Mouse (Mus musculus) CH12.LX (cell line): ENCODE measurements at regions not wholly inside any gene's neighbourhood (a gene's known extent, or its start where the extent isn't known, plus 50 kb on each side); places are given as distances from the start of the nearest gene placed in this dataset.

Experiments used
- DNase-seq: peaks from one replicate; pipeline ENCODE4 v3.0.0-alpha.2; 2013; ENCODE audit errors: extremely low read depth
- H3K27ac ChIP-seq: 2 replicates; pipeline ENCODE4 v1.5.1; 2012; ENCODE audit warnings: low read depth, mild to moderate bottlenecking, control low read depth, moderate library complexity; ENCODE audit not compliant: insufficient read depth
- H3K27me3 ChIP-seq: replicated peaks from 2 replicates; pipeline ENCODE3; 2012; ENCODE audit warnings: inconsistent platforms
- H3K36me3 ChIP-seq, 2 experiments: replicated peaks in 1 of 2; 2 replicates each; pipeline versions ENCODE3 to v1.6.1; 2012; ENCODE audit warnings: inconsistent platforms in 1 of 2, low read length in 1 of 2, mild to moderate bottlenecking in 1 of 2, mixed read lengths in 1 of 2, moderate library complexity in 1 of 2; ENCODE audit not compliant: control insufficient read depth in 1 of 2, insufficient read depth in 1 of 2
- H3K4me1 ChIP-seq, 2 experiments: 2 replicates each; pipeline ENCODE4 v1.6.1; 2012; ENCODE audit warnings: inconsistent platforms in 1 of 2, moderate library complexity in 1 of 2; ENCODE audit not compliant: insufficient read depth in 2 of 2, control insufficient read depth in 1 of 2
- H3K4me2 ChIP-seq: 2 replicates; pipeline ENCODE4 v1.6.1; 2012; ENCODE audit warnings: low read depth, mild to moderate bottlenecking, control low read depth; ENCODE audit not compliant: poor library complexity, insufficient read depth, severe bottlenecking
- H3K4me3 ChIP-seq, 3 experiments: fragments of 150-350 bp in 1 of 3; sonication (generic) in 1 of 3; replicated peaks in 1 of 3; 2 replicates each; pipeline versions ENCODE3 to v1.5.1; 2011 to 2012; ENCODE audit warnings: low read depth in 2 of 3, low read length in 2 of 3, mild to moderate bottlenecking in 2 of 3, moderate library complexity in 2 of 3, control low read depth in 1 of 3, improper control_type of control experiment in 1 of 3, inconsistent platforms in 1 of 3, mixed read lengths in 1 of 3; ENCODE audit not compliant: poor library complexity in 1 of 3
- H3K79me2 ChIP-seq: replicated peaks from 2 replicates; pipeline ENCODE4 v1.6.1; 2012; ENCODE audit warnings: mild to moderate bottlenecking, moderate library complexity; ENCODE audit not compliant: control insufficient read depth, poor library complexity, insufficient read depth, severe bottlenecking; ENCODE audit errors: extremely low read depth
- H3K9ac ChIP-seq: 2 replicates; pipeline ENCODE4 v1.6.1; 2012; ENCODE audit warnings: low read depth, mild to moderate bottlenecking, control low read depth, moderate library complexity; ENCODE audit not compliant: insufficient read depth
- H3K9me3 ChIP-seq: replicated peaks from 2 replicates; pipeline ENCODE3; 2012; ENCODE audit warnings: low read length, inconsistent platforms, mixed read lengths
- CHD1 ChIP-seq: IDR thresholded peaks from 2 replicates; pipeline ENCODE4 v1.6.1; 2012; ENCODE audit warnings: low read depth, low read length, improper control_type of control experiment, inconsistent platforms
- CHD2 ChIP-seq: IDR thresholded peaks from 2 replicates; pipeline ENCODE4 v1.6.1; 2011; ENCODE audit warnings: low read length, improper control_type of control experiment
- CTCF ChIP-seq, 2 experiments: IDR thresholded peaks in 1 of 2; conservative IDR thresholded peaks in 1 of 2; 2 replicates each; pipeline ENCODE4 v1.5.1; 2011 to 2012; ENCODE audit warnings: low read depth in 2 of 2, low read length in 2 of 2, improper control_type of control experiment in 1 of 2, inconsistent platforms in 1 of 2, mild to moderate bottlenecking in 1 of 2, moderate library complexity in 1 of 2
- ELF1 ChIP-seq: IDR thresholded peaks from 2 replicates; pipeline ENCODE4 v1.6.1; 2014; ENCODE audit warnings: low read depth, mild to moderate bottlenecking, inconsistent platforms, low read length, improper control_type of control experiment
- EP300 ChIP-seq: IDR thresholded peaks from 2 replicates; pipeline ENCODE4 v1.6.1; 2011; ENCODE audit warnings: low read length, improper control_type of control experiment
- JUN ChIP-seq: IDR thresholded peaks from 2 replicates; pipeline ENCODE4 v1.6.1; 2011; ENCODE audit warnings: low read depth, mild to moderate bottlenecking, low read length, improper control_type of control experiment, moderate library complexity; ENCODE audit not compliant: insufficient read depth
- JUND ChIP-seq: conservative IDR thresholded peaks from 2 replicates; pipeline ENCODE4 v1.6.1; 2011; ENCODE audit warnings: low read depth, low read length, improper control_type of control experiment
- MAFK ChIP-seq: IDR thresholded peaks from 2 replicates; pipeline ENCODE4 v1.6.1; 2011; ENCODE audit warnings: low read length, improper control_type of control experiment; ENCODE audit not compliant: insufficient replicate concordance
- MAX ChIP-seq: IDR thresholded peaks from 2 replicates; pipeline ENCODE4 v1.6.1; 2011; ENCODE audit warnings: low read length, improper control_type of control experiment
- MAZ ChIP-seq: IDR thresholded peaks from 2 replicates; pipeline ENCODE4 v1.6.1; 2012; ENCODE audit warnings: low read depth, mild to moderate bottlenecking, inconsistent platforms, low read length, improper control_type of control experiment, moderate library complexity
- MEF2A ChIP-seq: IDR thresholded peaks from 2 replicates; pipeline ENCODE4 v1.6.1; 2014; ENCODE audit warnings: low read depth, mild to moderate bottlenecking, inconsistent platforms, low read length, improper control_type of control experiment, borderline replicate concordance
- NRF1 ChIP-seq: IDR thresholded peaks from 2 replicates; pipeline ENCODE4 v1.6.1; 2014; ENCODE audit warnings: low read depth, mild to moderate bottlenecking, inconsistent platforms, low read length, improper control_type of control experiment, moderate library complexity
- RAD21 ChIP-seq: IDR thresholded peaks from 2 replicates; pipeline ENCODE4 v1.6.1; 2011; ENCODE audit warnings: low read depth, mild to moderate bottlenecking, low read length, improper control_type of control experiment, moderate library complexity
- RCOR1 ChIP-seq: conservative IDR thresholded peaks from 2 replicates; pipeline ENCODE4 v1.6.1; 2012; ENCODE audit warnings: low read depth, mild to moderate bottlenecking, inconsistent platforms, low read length, improper control_type of control experiment
- SMC3 ChIP-seq: IDR thresholded peaks from 2 replicates; pipeline ENCODE4 v1.6.1; 2011; ENCODE audit warnings: low read depth, low read length, improper control_type of control experiment
- TBP ChIP-seq: conservative IDR thresholded peaks from 2 replicates; pipeline ENCODE4 v1.6.1; 2011; ENCODE audit warnings: low read depth, low read length, improper control_type of control experiment
- UBTF ChIP-seq: IDR thresholded peaks from 2 replicates; pipeline ENCODE4 v1.6.1; 2012; ENCODE audit warnings: low read depth, mild to moderate bottlenecking, inconsistent platforms, low read length, improper control_type of control experiment, moderate library complexity
- USF1 ChIP-seq: IDR thresholded peaks from 2 replicates; pipeline ENCODE4 v1.6.1; 2014; ENCODE audit warnings: low read depth, mild to moderate bottlenecking, inconsistent platforms, low read length, improper control_type of control experiment
- USF2 ChIP-seq: conservative IDR thresholded peaks from 2 replicates; pipeline ENCODE4 v1.6.1; 2011; ENCODE audit warnings: low read depth, low read length, improper control_type of control experiment
- ZMIZ1 ChIP-seq: IDR thresholded peaks from 2 replicates; pipeline ENCODE4 v1.6.1; 2012; ENCODE audit warnings: low read depth, mild to moderate bottlenecking, inconsistent platforms, low read length, improper control_type of control experiment
- ZNF384 ChIP-seq: IDR thresholded peaks from 2 replicates; pipeline ENCODE4 v1.6.1; 2012; ENCODE audit warnings: low read depth, low read length, improper control_type of control experiment, inconsistent platforms
- dilution Hi-C: fragments of 300-500 bp; cut with MboI; formaldehyde crosslinking; loops from 2 replicates; pipeline ENCODE4 v1.14.3; 2020; ENCODE audit warnings: low sequenced_read_pairs; ENCODE audit not compliant: extremely low pct_unique_long_range_greater_than_20kb, extremely low pct_ligation_motif_present
- in situ Hi-C: fragments of 300-500 bp; cut with MboI; formaldehyde crosslinking; loops from 3 replicates; pipeline ENCODE4 v1.14.3; 2019; ENCODE audit warnings: low sequenced_read_pairs, low pct_ligation_motif_present, low pct_unique_long_range_greater_than_20kb, mixed read lengths

DNA sequence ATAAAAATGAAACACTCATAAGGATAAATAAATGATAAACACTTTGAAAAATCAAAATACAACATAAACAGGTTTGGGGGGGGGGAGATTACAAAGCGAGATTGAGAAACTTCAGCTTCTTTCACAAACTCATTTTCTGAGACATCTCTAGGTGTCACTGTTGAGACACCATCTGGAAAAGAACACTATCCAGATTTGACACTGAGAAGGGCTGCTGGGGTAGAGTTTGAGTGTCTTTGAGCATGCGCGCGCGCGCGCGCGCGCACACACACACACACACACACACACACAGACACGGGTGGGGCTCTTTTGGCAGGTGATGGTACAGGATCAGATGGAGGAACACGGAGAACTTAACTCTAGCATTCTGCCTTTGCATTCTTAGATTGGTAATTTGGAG, 230.7 kb upstream of the Ddx18 start:
- DNase-seq = no peak
- Histone ChIP-seq H3K27me3 (no peaks in the 10 kb centered on the region), H3K4me3 (no peak overlapping the region), H3K36me3 (no peaks in the 10 kb centered on the region), H3K4me2 (no peak overlapping the region), H3K79me2 (no peaks in the 10 kb centered on the region), H3K4me1 (no peaks in the 10 kb centered on the region), H3K27ac (no peak overlapping the region), H3K9ac (no peak overlapping the region), H3K9me3 (peaks cover 51% of the 10 kb centered on the region)
- in situ Hi-C loops (no loop called here), dilution Hi-C loops (no loop called here)
- TF ChIP-seq ELF1 = no peak
- TF ChIP-seq USF2 = no peak
- TF ChIP-seq USF1 = no peak
- TF ChIP-seq ZNF384 = no peak
- TF ChIP-seq RCOR1 = no peak
- TF ChIP-seq MAFK = no peak
- TF ChIP-seq SMC3 = no peak
- TF ChIP-seq CTCF (conservative IDR thresholded peaks at IDR 0.05 in 1 of 2, IDR thresholded peaks at IDR 0.05 in 1 of 2; ENCODE audit: low read depth in 2 of 2, low read length in 2 of 2) = no peak
- no peak for TF ChIP-seq JUND
- no peak for TF ChIP-seq JUN

GRCm38 (mm10) chr1:121795024-121795786, 227.4 kb upstream of the Ddx18 start:
- Histone ChIP-seq H3K79me2 (no peaks in the 10 kb centered on the region), H3K9me3 (peaks cover 55% of the 10 kb centered on the region), H3K36me3 (no peaks in the 10 kb centered on the region), H3K27ac (no peak overlapping the region), H3K4me2 (no peak overlapping the region), H3K9ac (no peak overlapping the region), H3K4me1 (no peaks in the 10 kb centered on the region), H3K27me3 (no peaks in the 10 kb centered on the region), H3K4me3 (no peak overlapping the region)
- TF ChIP-seq MAX (no peak), CHD1 (no peak), ZMIZ1 (no peak), EP300 (no peak), UBTF (no peak), CHD2 (no peak), MAZ (no peak), RAD21 (no peak), NRF1 (no peak), JUN (no peak), CTCF (conservative IDR thresholded peaks at IDR 0.05 in 1 of 2, IDR thresholded peaks at IDR 0.05 in 1 of 2; ENCODE audit: low read depth in 2 of 2, low read length in 2 of 2) (no peak), TBP (no peak), MEF2A (no peak), USF2 (no peak)
- in situ Hi-C loops = no loop called here
- DNase-seq = no peak
- dilution Hi-C loops = no loop called here
